Mouse (Mus musculus) retina, adult 2 months (tissue): ENCODE measurements around the gene Slc22a18.
"Not testable (repeated sequence)": the region's sequence is repeated elsewhere in the genome, so short reads cannot be mapped to it uniquely, and the experiment has no call there.

Source experiments
- DNase-seq: peaks from one replicate; pipeline ENCODE4 v3.0.0-alpha.2; 2012; ENCODE audit warnings: low read depth, low spot score

Gene Slc22a18

GRCm38 (mm10) chr7:143502418-143503200, 29.1 kb downstream of the Slc22a18 start, which contains the start of gene Phlda2:
Gene Phlda2, minus strand, starts transcription at chr7:143503150.
- DNase-seq, result no peak

- no peak for DNase-seq
Measured at GRCm38 (mm10) chr7:143503926-143504325, 30.4 kb downstream of the Slc22a18 start.

GRCm38 (mm10) chr7:143505411-143505810, 31.9 kb downstream of the Slc22a18 start:
- no peak for DNase-seq

- no peak for DNase-seq
Measured at GRCm38 (mm10) chr7:143505823-143506222, 32.3 kb downstream of the Slc22a18 start.

GRCm38 (mm10) chr7:143506271-143506670, 32.7 kb downstream of the Slc22a18 start:
- no peak for DNase-seq

- DNase-seq, result no peak
Measured at GRCm38 (mm10) chr7:143506675-143507074, 33.1 kb downstream of the Slc22a18 start.

GRCm38 (mm10) chr7:143509566-143509965, 36.0 kb downstream of the Slc22a18 start:
- no peak for DNase-seq

- DNase-seq, result no peak
Measured at GRCm38 (mm10) chr7:143510593-143511334, 37.2 kb downstream of the Slc22a18 start.

GRCm38 (mm10) chr7:143511335-143511712, 37.8 kb downstream of the Slc22a18 start:
- DNase-seq, result no peak

- no peak for DNase-seq
Measured at GRCm38 (mm10) chr7:143513763-143514415, 40.4 kb downstream of the Slc22a18 start.

GRCm38 (mm10) chr7:143514416-143514768, 40.9 kb downstream of the Slc22a18 start:
- DNase-seq, result no peak

- no peak for DNase-seq
Measured at GRCm38 (mm10) chr7:143519333-143519732, 45.8 kb downstream of the Slc22a18 start.

- no peak for DNase-seq
Measured at GRCm38 (mm10) chr7:143532410-143532809, 58.9 kb downstream of the Slc22a18 start.

- no peak for DNase-seq
Measured at GRCm38 (mm10) chr7:143533284-143533683, 59.7 kb downstream of the Slc22a18 start.

GRCm38 (mm10) chr7:143536251-143536650, 62.7 kb downstream of the Slc22a18 start:
- DNase-seq, result no peak

- not testable (repeated sequence) for DNase-seq
Measured at GRCm38 (mm10) chr7:143538229-143538628, 64.7 kb downstream of the Slc22a18 start.

GRCm38 (mm10) chr7:143538671-143539070, 65.1 kb downstream of the Slc22a18 start:
- no peak for DNase-seq

GRCm38 (mm10) chr7:143544368-143544767, 70.8 kb downstream of the Slc22a18 start:
- no peak for DNase-seq

- DNase-seq, result no peak
Measured at GRCm38 (mm10) chr7:143546554-143546953, 73.0 kb downstream of the Slc22a18 start.

GRCm38 (mm10) chr7:143548231-143548961, 74.9 kb downstream of the Slc22a18 start:
- no peak for DNase-seq
